Mouse (Mus musculus) lung, postnatal 10 days (tissue): ENCODE data around the gene Sun2.

Experiments
- DNase-seq: peaks from one replicate; pipeline ENCODE4 v3.0.0; 2021

The Sun2 gene

GRCm38 (mm10) chr15:79683707-79684465 is 58.5 kb downstream of the Sun2 start:
- no peak for DNase-seq

- no peak for DNase-seq
Measured at GRCm38 (mm10) chr15:79683146-79683545, 59.2 kb downstream of the Sun2 start.

GRCm38 (mm10) chr15:79681973-79682372 is 60.4 kb downstream of the Sun2 start:
- DNase-seq: no peak

GRCm38 (mm10) chr15:79677936-79678335 is 64.4 kb downstream of the Sun2 start:
- no peak for DNase-seq
